ENCODE assay signal across 25 mouse cellular contexts in the genomic region with DNA sequence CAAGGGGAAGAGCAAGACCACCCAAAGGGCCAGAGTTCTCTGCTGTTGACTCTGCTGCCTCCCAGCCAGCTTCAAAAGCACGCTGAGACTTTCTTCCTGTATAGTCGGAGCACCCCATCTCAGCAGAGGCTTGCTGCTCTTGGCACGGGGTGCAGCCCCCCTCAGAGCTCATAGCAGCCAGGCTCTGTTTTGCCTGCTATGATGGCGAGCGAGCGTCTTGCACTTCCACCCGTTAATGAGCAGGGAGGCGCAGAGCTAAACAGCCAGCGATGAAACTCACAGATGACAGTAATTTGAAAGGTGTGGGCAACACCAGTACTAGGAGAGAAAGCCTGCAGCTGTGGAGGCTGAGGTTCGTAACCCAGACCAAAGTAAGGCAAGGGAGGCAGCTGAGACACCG.
"Had no signal": no experiment of that assay in that cellular context is flagged by ENCODE, and none has a peak within 500 bp of the region (broad histone marks: within the 10 kb centered on the region; RNA-seq: fewer than 3 reads in every experiment).

No protein-coding gene starts in this region.

- DNase-seq: gastrocnemius, postnatal 14 days; gastrocnemius, postnatal 36 days; heart, adult 11 months; heart, adult 2 months; heart, postnatal 14 days; heart, postnatal 36 days; kidney, adult 11 months; kidney, adult 2 months; kidney, adult 9 months; kidney, postnatal 14 days; kidney, postnatal 36 days; left cerebral cortex, postnatal 4 days had no signal

- ATAC-seq: hindbrain, postnatal 0 days; intestine, embryonic 16.5 days; liver, embryonic 12.5 days had no signal

- H3K4me3 ChIP-seq: heart, adult 2 months; heart, embryonic 13.5 days; heart, embryonic 15.5 days; hindbrain, embryonic 13.5 days; hindbrain, embryonic 15.5 days; kidney, embryonic 15.5 days; limb, embryonic 13.5 days; limb, embryonic 15.5 days; liver, embryonic 12.5 days had no signal

- H3K9ac ChIP-seq: heart, embryonic 13.5 days; heart, embryonic 15.5 days; hindbrain, embryonic 13.5 days; hindbrain, embryonic 15.5 days; kidney, embryonic 15.5 days; limb, embryonic 13.5 days; limb, embryonic 15.5 days; liver, embryonic 12.5 days; liver, embryonic 14.5 days had no signal

- H3K36me3 ChIP-seq: heart, embryonic 13.5 days; heart, embryonic 15.5 days; hindbrain, embryonic 13.5 days; hindbrain, embryonic 15.5 days; kidney, embryonic 15.5 days; limb, embryonic 13.5 days; limb, embryonic 15.5 days; liver, embryonic 12.5 days had no signal

- H3K9me3 ChIP-seq: heart, embryonic 13.5 days; heart, embryonic 15.5 days; hindbrain, embryonic 13.5 days; hindbrain, embryonic 15.5 days; kidney, embryonic 15.5 days; limb, embryonic 13.5 days; limb, embryonic 15.5 days; liver, embryonic 12.5 days had no signal

- H3K4me2 ChIP-seq: heart, embryonic 11.5 days; heart, embryonic 13.5 days; heart, embryonic 15.5 days; hindbrain, embryonic 13.5 days; hindbrain, embryonic 15.5 days; kidney, embryonic 15.5 days; limb, embryonic 13.5 days; limb, embryonic 15.5 days; liver, embryonic 12.5 days had no signal

- H3K27ac ChIP-seq: heart, adult 2 months; heart, embryonic 13.5 days; heart, embryonic 15.5 days; hindbrain, embryonic 13.5 days; hindbrain, embryonic 15.5 days; hindbrain, postnatal 0 days; kidney, embryonic 15.5 days; kidney, postnatal 0 days; limb, embryonic 13.5 days; limb, embryonic 15.5 days; liver, embryonic 12.5 days; liver, embryonic 14.5 days had no signal

- H3K27me3 ChIP-seq: heart, embryonic 13.5 days; heart, embryonic 15.5 days; hindbrain, embryonic 13.5 days; hindbrain, embryonic 15.5 days; kidney, embryonic 15.5 days had no signal
